Mouse (Mus musculus): ENCODE data around the gene Lrrc4b. TPM values are rescaled to one million over a fixed set of nuclear protein-coding genes. Genes with fewer than 3 reads are reported as not detected.

Lrrc4b gene
- polyA plus RNA-seq, 1 experiment from 2014 or later: 0.36 TPM

- no peak for TF ChIP-seq CTCF (IDR thresholded peaks at IDR 0.05; ENCODE audit: low read depth)
- no peak for TF ChIP-seq EP300 (optimal IDR thresholded peaks at IDR 0.05)
- H3K4me3 ChIP-seq (ENCODE audit: low read depth, low read length): no peak overlapping the region
- no peaks in the 10 kb centered on the region for H3K27me3 ChIP-seq (ENCODE audit: control insufficient read depth, insufficient read depth, low read length)
- no peak overlapping the region for H3K4me2 ChIP-seq (replicated peaks; ENCODE audit: low read depth)
- H3K27ac ChIP-seq (replicated peaks): no peak overlapping the region
- WGBS: 88% methylated on average over 14 of the region's 14 CpGs
- H3K9ac ChIP-seq (ENCODE audit: low read length): no peak overlapping the region
- DNase-seq (ENCODE audit: low spot score) (no peak), ATAC-seq (ENCODE audit: low FRiP score, low TSS enrichment) (no peak)
- H3K36me3 ChIP-seq (ENCODE audit: control insufficient read depth, insufficient read depth, low read length): no peaks in the 10 kb centered on the region
- no peaks in the 10 kb centered on the region for H3K4me1 ChIP-seq (replicated peaks; ENCODE audit: control insufficient read depth, insufficient read depth)
- no peaks in the 10 kb centered on the region for H3K9me3 ChIP-seq (ENCODE audit: control insufficient read depth, low read length)
Measured at GRCm38 (mm10) chr7:44392341-44392740, 36.5 kb upstream of the Lrrc4b start.

GRCm38 (mm10) chr7:44393284-44393683 is 35.5 kb upstream of the Lrrc4b start:
- no peak overlapping the region for H3K4me2 ChIP-seq (replicated peaks; ENCODE audit: low read depth)
- H3K9ac ChIP-seq (ENCODE audit: low read length): no peak overlapping the region
- no peaks in the 10 kb centered on the region for H3K4me1 ChIP-seq (replicated peaks; ENCODE audit: control insufficient read depth, insufficient read depth)
- H3K36me3 ChIP-seq (ENCODE audit: control insufficient read depth, insufficient read depth, low read length): no peaks in the 10 kb centered on the region
- H3K9me3 ChIP-seq (ENCODE audit: control insufficient read depth, low read length): no peaks in the 10 kb centered on the region
- no peak for ATAC-seq (ENCODE audit: low FRiP score, low TSS enrichment)
- H3K27me3 ChIP-seq (ENCODE audit: control insufficient read depth, insufficient read depth, low read length): no peaks in the 10 kb centered on the region
- no peak for DNase-seq (ENCODE audit: low spot score)
- no peak overlapping the region for H3K27ac ChIP-seq (replicated peaks)
- no peak overlapping the region for H3K4me3 ChIP-seq (ENCODE audit: low read depth, low read length)
- TF ChIP-seq EP300 (optimal IDR thresholded peaks at IDR 0.05): no peak
- no peak for TF ChIP-seq CTCF (IDR thresholded peaks at IDR 0.05; ENCODE audit: low read depth)
- 88% methylated on average over 17 of the region's 17 CpGs for WGBS

GRCm38 (mm10) chr7:44398570-44398969 is 30.2 kb upstream of the Lrrc4b start:
- Histone ChIP-seq H3K27me3 (ENCODE audit: control insufficient read depth, insufficient read depth, low read length) (no peaks in the 10 kb centered on the region), H3K27ac (replicated peaks) (no peak overlapping the region), H3K4me3 (ENCODE audit: low read depth, low read length) (no peak overlapping the region), H3K36me3 (ENCODE audit: control insufficient read depth, insufficient read depth, low read length) (no peaks in the 10 kb centered on the region), H3K4me2 (replicated peaks; ENCODE audit: low read depth) (no peak overlapping the region), H3K4me1 (replicated peaks; ENCODE audit: control insufficient read depth, insufficient read depth) (no peaks in the 10 kb centered on the region), H3K9ac (ENCODE audit: low read length) (no peak overlapping the region), H3K9me3 (ENCODE audit: control insufficient read depth, low read length) (no peaks in the 10 kb centered on the region)
- WGBS: 7% methylated on average over 3 of the region's 3 CpGs
- peak; percentile 73 for DNase-seq (ENCODE audit: low spot score)
- ATAC-seq (ENCODE audit: low FRiP score, low TSS enrichment): peak; percentile 81
- TF ChIP-seq EP300 (optimal IDR thresholded peaks at IDR 0.05): no peak
- peak; percentile 79 for TF ChIP-seq CTCF (IDR thresholded peaks at IDR 0.05; ENCODE audit: low read depth)

GRCm38 (mm10) chr7:44401673-44402072 is 27.1 kb upstream of the Lrrc4b start:
- Histone ChIP-seq H3K27ac (replicated peaks) (no peak overlapping the region), H3K4me2 (replicated peaks; ENCODE audit: low read depth) (no peak overlapping the region), H3K36me3 (ENCODE audit: control insufficient read depth, insufficient read depth, low read length) (no peaks in the 10 kb centered on the region), H3K9ac (ENCODE audit: low read length) (no peak overlapping the region), H3K4me1 (replicated peaks; ENCODE audit: control insufficient read depth, insufficient read depth) (no peaks in the 10 kb centered on the region), H3K27me3 (ENCODE audit: control insufficient read depth, insufficient read depth, low read length) (no peaks in the 10 kb centered on the region), H3K9me3 (ENCODE audit: control insufficient read depth, low read length) (no peaks in the 10 kb centered on the region), H3K4me3 (ENCODE audit: low read depth, low read length) (no peak overlapping the region)
- ATAC-seq (ENCODE audit: low FRiP score, low TSS enrichment) (no peak), DNase-seq (ENCODE audit: low spot score) (no peak)
- no peak for TF ChIP-seq EP300 (optimal IDR thresholded peaks at IDR 0.05)
- TF ChIP-seq CTCF (IDR thresholded peaks at IDR 0.05; ENCODE audit: low read depth): no peak
- WGBS: 70% methylated on average over 6 of the region's 6 CpGs

GRCm38 (mm10) chr7:44405346-44406014 is 23.3 kb upstream of the Lrrc4b start:
- WGBS: 2% methylated on average over 27 of the region's 27 CpGs
- DNase-seq (ENCODE audit: low spot score) (peak; percentile 79), ATAC-seq (ENCODE audit: low FRiP score, low TSS enrichment) (peak; percentile 94)
- H3K36me3 ChIP-seq (ENCODE audit: control insufficient read depth, insufficient read depth, low read length): no peaks in the 10 kb centered on the region
- H3K4me2 ChIP-seq (replicated peaks; ENCODE audit: low read depth): peak overlapping the region; percentile 53
- H3K9me3 ChIP-seq (ENCODE audit: control insufficient read depth, low read length): no peaks in the 10 kb centered on the region
- TF ChIP-seq CTCF (IDR thresholded peaks at IDR 0.05; ENCODE audit: low read depth) (no peak; the same call in 1 of the 2 replicates), EP300 (optimal IDR thresholded peaks at IDR 0.05) (no peak)
- no peaks in the 10 kb centered on the region for H3K27me3 ChIP-seq (ENCODE audit: control insufficient read depth, insufficient read depth, low read length)
- H3K4me1 ChIP-seq (replicated peaks; ENCODE audit: control insufficient read depth, insufficient read depth): no peaks in the 10 kb centered on the region
- H3K4me3 ChIP-seq (ENCODE audit: low read depth, low read length): peak overlapping the region; percentile 30
- H3K27ac ChIP-seq (replicated peaks): no peak overlapping the region
- H3K9ac ChIP-seq (ENCODE audit: low read length): no peak overlapping the region

- ATAC-seq (ENCODE audit: low FRiP score, low TSS enrichment): no peak; the same call in 1 of the 2 replicates
- WGBS: 1% methylated on average over 5 of the region's 5 CpGs
- H3K4me2 ChIP-seq (replicated peaks; ENCODE audit: low read depth): peak overlapping the region; percentile 53; the same call in 1 of the 2 replicates
Measured at GRCm38 (mm10) chr7:44406015-44406355, 22.8 kb upstream of the Lrrc4b start.

More at GRCm38 (mm10) chr7:44406015-44406355, 22.8 kb upstream of the Lrrc4b start:
- Histone ChIP-seq H3K36me3 (ENCODE audit: control insufficient read depth, insufficient read depth, low read length) (no peaks in the 10 kb centered on the region), H3K27ac (replicated peaks) (no peak overlapping the region), H3K27me3 (ENCODE audit: control insufficient read depth, insufficient read depth, low read length) (no peaks in the 10 kb centered on the region), H3K9ac (ENCODE audit: low read length) (no peak overlapping the region), H3K9me3 (ENCODE audit: control insufficient read depth, low read length) (no peaks in the 10 kb centered on the region), H3K4me3 (ENCODE audit: low read depth, low read length) (peak overlapping the region; percentile 30; the same call in 1 of the 2 replicates), H3K4me1 (replicated peaks; ENCODE audit: control insufficient read depth, insufficient read depth) (no peaks in the 10 kb centered on the region)
- DNase-seq (ENCODE audit: low spot score): no peak
- TF ChIP-seq EP300 (optimal IDR thresholded peaks at IDR 0.05): no peak
- TF ChIP-seq CTCF (IDR thresholded peaks at IDR 0.05; ENCODE audit: low read depth): no peak
